Mouse (Mus musculus): ENCODE data around the gene Crebl2. TPM values are rescaled to one million over a fixed set of nuclear protein-coding genes. Genes with fewer than 3 reads are reported as not detected.
A peak's percentile ranks its signal among the peaks of the same experiment; 100 is the strongest.

Gene Crebl2
- polyA plus RNA-seq, 1 experiment = 7.6 TPM

GRCm38 (mm10) chr6:134896570-134897436, 66.8 kb downstream of the Crebl2 start:
- H3K9me3 ChIP-seq (replicated peaks; ENCODE audit: control insufficient read depth, insufficient read depth, low read length, poor library complexity, severe bottlenecking) = no peaks in the 10 kb centered on the region
- H3K4me1 ChIP-seq (ENCODE audit: control insufficient read depth, insufficient read depth, low read length) = no peaks in the 10 kb centered on the region
- H3K27me3 ChIP-seq (ENCODE audit: control insufficient read depth, insufficient read depth, low read length, poor library complexity, severe bottlenecking) = no peaks in the 10 kb centered on the region
- peak overlapping the region; percentile 71 for H3K4me3 ChIP-seq (ENCODE audit: low read depth, low read length)
- H3K36me3 ChIP-seq (ENCODE audit: control insufficient read depth, insufficient read depth, low read length, poor library complexity, severe bottlenecking) = peaks cover 3% of the 10 kb centered on the region
- peak overlapping the region; percentile 77 for H3K9ac ChIP-seq (ENCODE audit: low read depth, poor library complexity, severe bottlenecking)
- TF ChIP-seq EP300 (IDR thresholded peaks at IDR 0.05; ENCODE audit: insufficient read depth, low read depth, low read length) (no peak), POLR2A (IDR thresholded peaks at IDR 0.05; ENCODE audit: insufficient read depth, low read length) (no peak), CTCF (IDR thresholded peaks at IDR 0.05; ENCODE audit: low read depth, low read length) (no peak)
- no peak overlapping the region for H3K27ac ChIP-seq (ENCODE audit: insufficient read depth, low read length)

GRCm38 (mm10) chr6:134897443-134898094, 67.6 kb downstream of the Crebl2 start:
- Histone ChIP-seq H3K9me3 (replicated peaks; ENCODE audit: control insufficient read depth, insufficient read depth, low read length, poor library complexity, severe bottlenecking) (no peaks in the 10 kb centered on the region), H3K27me3 (ENCODE audit: control insufficient read depth, insufficient read depth, low read length, poor library complexity, severe bottlenecking) (no peaks in the 10 kb centered on the region), H3K9ac (ENCODE audit: low read depth, poor library complexity, severe bottlenecking) (peak overlapping the region; percentile 77), H3K27ac (ENCODE audit: insufficient read depth, low read length) (peak overlapping the region; percentile 95), H3K4me1 (ENCODE audit: control insufficient read depth, insufficient read depth, low read length) (no peaks in the 10 kb centered on the region), H3K4me3 (ENCODE audit: low read depth, low read length) (peak overlapping the region; percentile 75), H3K36me3 (ENCODE audit: control insufficient read depth, insufficient read depth, low read length, poor library complexity, severe bottlenecking) (peaks cover 3% of the 10 kb centered on the region)
- TF ChIP-seq EP300 (IDR thresholded peaks at IDR 0.05; ENCODE audit: insufficient read depth, low read depth, low read length) (peak; percentile 78; the same call in 1 of the 2 replicates), POLR2A (IDR thresholded peaks at IDR 0.05; ENCODE audit: insufficient read depth, low read length) (peak; percentile 94), CTCF (IDR thresholded peaks at IDR 0.05; ENCODE audit: low read depth, low read length) (no peak)

GRCm38 (mm10) chr6:134898095-134898965, 68.4 kb downstream of the Crebl2 start, which contains the start of gene Gpr19:
TSS of gene Gpr19 (minus strand) at chr6:134898578.
- H3K36me3 ChIP-seq (ENCODE audit: control insufficient read depth, insufficient read depth, low read length, poor library complexity, severe bottlenecking) = peaks cover 3% of the 10 kb centered on the region
- no peaks in the 10 kb centered on the region for H3K27me3 ChIP-seq (ENCODE audit: control insufficient read depth, insufficient read depth, low read length, poor library complexity, severe bottlenecking)
- H3K27ac ChIP-seq (ENCODE audit: insufficient read depth, low read length) = peak within 1 kb of the TSS; percentile 95
- H3K4me3 ChIP-seq (ENCODE audit: low read depth, low read length) = peak within 1 kb of the TSS; percentile 75
- H3K9me3 ChIP-seq (replicated peaks; ENCODE audit: control insufficient read depth, insufficient read depth, low read length, poor library complexity, severe bottlenecking) = no peaks in the 10 kb centered on the region
- peak; percentile 74 for TF ChIP-seq POLR2A (IDR thresholded peaks at IDR 0.05; ENCODE audit: insufficient read depth, low read length)
- no peak for TF ChIP-seq EP300 (IDR thresholded peaks at IDR 0.05; ENCODE audit: insufficient read depth, low read depth, low read length)
- no peaks in the 10 kb centered on the region for H3K4me1 ChIP-seq (ENCODE audit: control insufficient read depth, insufficient read depth, low read length)
- H3K9ac ChIP-seq (ENCODE audit: low read depth, poor library complexity, severe bottlenecking) = peak within 1 kb of the TSS; percentile 77

DNA sequence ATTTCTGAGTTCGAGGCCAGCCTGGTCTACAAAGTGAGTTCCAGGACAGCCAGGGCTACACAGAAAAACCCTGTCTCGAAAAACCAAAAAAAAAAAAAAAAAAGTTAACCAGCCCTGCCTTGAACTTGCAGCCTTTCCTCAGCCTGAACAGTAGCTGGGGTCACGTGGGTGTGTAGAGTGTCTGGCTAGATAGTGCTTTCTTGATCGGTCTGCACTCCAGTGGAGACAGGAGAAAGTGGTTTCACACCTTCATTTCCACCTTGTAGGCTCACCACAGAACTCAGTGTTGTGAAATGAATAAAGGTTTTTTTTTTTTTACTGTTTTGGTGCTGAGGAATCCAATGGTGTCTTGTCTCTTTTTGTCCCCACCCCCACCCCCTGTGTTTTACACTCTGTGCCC, 73.4 kb downstream of the Crebl2 start:
- TF ChIP-seq POLR2A (IDR thresholded peaks at IDR 0.05; ENCODE audit: insufficient read depth, low read length) (no peak), CTCF (IDR thresholded peaks at IDR 0.05; ENCODE audit: low read depth, low read length) (no peak), EP300 (IDR thresholded peaks at IDR 0.05; ENCODE audit: insufficient read depth, low read depth, low read length) (no peak)
- H3K4me1 ChIP-seq (ENCODE audit: control insufficient read depth, insufficient read depth, low read length) = no peaks in the 10 kb centered on the region

DNA sequence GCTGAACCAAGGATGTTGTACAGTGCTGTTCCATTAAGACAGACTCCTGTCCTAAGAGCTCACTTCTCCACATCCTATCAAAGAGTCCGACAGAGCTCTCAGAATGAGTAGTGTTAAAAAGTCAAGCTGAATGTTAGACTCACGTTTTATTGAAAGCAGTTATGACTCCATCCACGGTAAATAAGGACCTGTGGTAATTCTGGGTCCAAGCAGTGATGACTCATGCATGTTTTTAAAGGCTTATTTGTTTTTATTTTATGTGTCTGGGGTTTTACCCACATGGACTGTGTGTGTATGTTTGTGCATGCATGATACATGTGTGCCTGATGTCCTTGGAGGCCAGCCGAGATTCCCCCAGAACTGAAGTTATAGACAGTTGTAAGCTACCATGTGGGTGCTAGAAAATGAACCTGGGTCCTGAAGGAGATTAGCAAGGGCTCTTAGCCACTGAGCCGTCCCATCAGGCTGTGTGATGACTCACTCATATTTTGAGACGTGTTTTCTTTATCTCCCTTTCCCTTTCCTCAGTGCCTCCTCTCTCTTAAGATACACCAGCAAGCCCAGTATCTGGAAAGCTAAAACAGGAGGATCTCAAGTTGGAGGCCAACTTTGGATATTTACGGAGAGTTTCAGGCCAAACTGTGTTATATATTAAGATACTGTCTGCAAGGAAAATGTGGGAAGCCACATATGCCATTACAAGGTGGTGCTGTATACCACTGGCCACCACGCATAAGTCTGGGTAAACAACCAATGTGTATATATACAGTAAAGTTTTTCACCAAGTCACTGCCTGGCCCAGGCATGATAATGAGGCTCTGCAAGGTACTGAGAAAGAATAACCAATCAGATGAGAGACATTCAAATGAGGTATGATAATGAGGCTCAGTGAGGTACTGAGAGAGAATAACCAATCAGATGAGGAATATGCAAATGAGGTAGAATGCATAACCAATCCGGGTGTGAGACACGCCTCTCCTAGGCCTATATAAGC, 74.2 kb downstream of the Crebl2 start:
- no peaks in the 10 kb centered on the region for H3K9me3 ChIP-seq (replicated peaks; ENCODE audit: control insufficient read depth, insufficient read depth, low read length, poor library complexity, severe bottlenecking)
- H3K4me3 ChIP-seq (ENCODE audit: low read depth, low read length) = no peak overlapping the region
- H3K27me3 ChIP-seq (ENCODE audit: control insufficient read depth, insufficient read depth, low read length, poor library complexity, severe bottlenecking) = no peaks in the 10 kb centered on the region
- no peaks in the 10 kb centered on the region for H3K36me3 ChIP-seq (ENCODE audit: control insufficient read depth, insufficient read depth, low read length, poor library complexity, severe bottlenecking)
- H3K9ac ChIP-seq (ENCODE audit: low read depth, poor library complexity, severe bottlenecking) = no peak overlapping the region
- no peak overlapping the region for H3K27ac ChIP-seq (ENCODE audit: insufficient read depth, low read length)
- H3K4me1 ChIP-seq (ENCODE audit: control insufficient read depth, insufficient read depth, low read length) = no peaks in the 10 kb centered on the region
- no peak for TF ChIP-seq POLR2A (IDR thresholded peaks at IDR 0.05; ENCODE audit: insufficient read depth, low read length)
- no peak for TF ChIP-seq CTCF (IDR thresholded peaks at IDR 0.05; ENCODE audit: low read depth, low read length)
- no peak for TF ChIP-seq EP300 (IDR thresholded peaks at IDR 0.05; ENCODE audit: insufficient read depth, low read depth, low read length)

More for the DNA sequence above, 73.4 kb downstream of the Crebl2 start:
- Histone ChIP-seq H3K36me3 (ENCODE audit: control insufficient read depth, insufficient read depth, low read length, poor library complexity, severe bottlenecking) (no peaks in the 10 kb centered on the region), H3K27me3 (ENCODE audit: control insufficient read depth, insufficient read depth, low read length, poor library complexity, severe bottlenecking) (no peaks in the 10 kb centered on the region), H3K9ac (ENCODE audit: low read depth, poor library complexity, severe bottlenecking) (no peak overlapping the region), H3K27ac (ENCODE audit: insufficient read depth, low read length) (no peak overlapping the region), H3K4me3 (ENCODE audit: low read depth, low read length) (no peak overlapping the region), H3K9me3 (replicated peaks; ENCODE audit: control insufficient read depth, insufficient read depth, low read length, poor library complexity, severe bottlenecking) (no peaks in the 10 kb centered on the region)
